Mouse (Mus musculus) left cerebral cortex, postnatal 4 days (tissue): ENCODE measurements around the gene B4galt5. TPM values are rescaled to one million over a fixed set of nuclear protein-coding genes. Genes with fewer than 3 reads are reported as not detected.
"Not testable (repeated sequence)": the region's sequence is repeated elsewhere in the genome, so short reads cannot be mapped to it uniquely, and the experiment has no call there.

ENCODE experiments used
- DNase-seq: peaks from one replicate; pipeline ENCODE4 v3.0.0-alpha.2; 2022
- intact Hi-C: fragments of 180-260 bp; cut with DNase I; formaldehyde crosslinking; loops from one replicate; pipeline ENCODE4 v1.15.1; 2025
- total RNA-seq, 2 experiments: library from RNA; stranded (reverse); gene quantifications; 2 replicates each; pipeline ENCODE4 v1.2.3; 2021

The B4galt5 gene
- 10 to 100 TPM; 77.2 to 80.4 TPM for total RNA-seq

GRCm38 (mm10) chr2:167348376-167349282, at the start of gene B4galt5:
Gene B4galt5 (minus strand): TSS chr2:167349183.
- peak; percentile 39 for DNase-seq
- intact Hi-C loops: loop anchor here (10.0 kb wide), 1 partner anchor 54 kb away; no protein-coding TSS in a partner anchor

- DNase-seq, intact Hi-C loops: not testable (repeated sequence)
These were observed 47.4 kb upstream of the B4galt5 start for GRCm38 (mm10) chr2:167396420-167396819.

GRCm38 (mm10) chr2:167394426-167394825, 45.4 kb upstream of the B4galt5 start:
- DNase-seq: no peak
- intact Hi-C loops: no loop called here

- DNase-seq: no peak
- intact Hi-C loops: no loop called here
These were observed 38.0 kb upstream of the B4galt5 start for GRCm38 (mm10) chr2:167386998-167387397.

- intact Hi-C loops: no loop called here
- no peak for DNase-seq
These were observed 37.5 kb upstream of the B4galt5 start for GRCm38 (mm10) chr2:167386456-167386855.

GRCm38 (mm10) chr2:167383666-167384083, 34.7 kb upstream of the B4galt5 start:
- intact Hi-C loops: no loop called here
- DNase-seq: no peak

- no peak for DNase-seq
- intact Hi-C loops: no loop called here
These were observed 33.4 kb upstream of the B4galt5 start for GRCm38 (mm10) chr2:167382389-167382788.

DNA sequence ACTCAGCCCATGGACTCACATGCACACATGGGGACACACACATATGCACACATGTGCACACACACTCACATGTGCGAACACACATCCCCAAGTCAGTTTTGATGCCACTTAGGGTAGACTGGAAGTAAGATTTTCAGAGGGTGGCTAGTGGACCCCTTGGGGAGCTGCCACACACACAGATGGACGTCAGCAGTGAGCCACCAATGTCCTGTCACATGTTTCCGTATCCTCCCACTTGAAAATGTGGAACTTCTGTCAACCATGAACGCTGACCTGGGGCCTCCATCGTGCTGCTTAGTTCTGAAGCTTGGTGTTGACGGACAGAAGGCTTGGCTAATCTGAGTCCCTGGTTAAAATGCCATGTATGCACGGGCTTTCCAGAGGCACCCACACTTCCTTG, 32.6 kb upstream of the B4galt5 start:
- intact Hi-C loops: no loop called here
- no peak for DNase-seq

GRCm38 (mm10) chr2:167380615-167381285, 31.8 kb upstream of the B4galt5 start:
- intact Hi-C loops: no loop called here
- DNase-seq: no peak

DNA sequence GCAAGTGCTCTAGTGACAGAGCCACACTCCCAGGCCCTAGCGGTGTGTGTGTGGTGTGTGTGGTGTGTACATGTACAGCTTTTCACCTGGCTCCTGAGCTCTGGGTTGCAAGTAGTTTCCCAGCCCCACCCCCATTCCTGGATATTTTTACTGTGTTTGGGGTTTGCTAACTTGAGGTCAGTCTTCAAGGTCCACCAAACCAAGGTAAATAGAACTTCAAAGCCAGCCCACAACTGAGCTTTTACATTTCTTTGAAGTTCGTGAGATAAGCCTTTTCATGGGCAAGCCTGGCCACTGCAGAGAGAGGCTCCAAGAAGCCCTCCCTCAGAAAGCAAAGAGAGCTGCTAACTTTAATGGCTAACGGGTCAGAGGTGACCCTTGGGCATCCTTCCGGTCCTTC, 30.0 kb upstream of the B4galt5 start:
- intact Hi-C loops: no loop called here
- no peak for DNase-seq

GRCm38 (mm10) chr2:167377697-167378096, 28.7 kb upstream of the B4galt5 start:
- intact Hi-C loops: no loop called here
- DNase-seq: no peak

DNA sequence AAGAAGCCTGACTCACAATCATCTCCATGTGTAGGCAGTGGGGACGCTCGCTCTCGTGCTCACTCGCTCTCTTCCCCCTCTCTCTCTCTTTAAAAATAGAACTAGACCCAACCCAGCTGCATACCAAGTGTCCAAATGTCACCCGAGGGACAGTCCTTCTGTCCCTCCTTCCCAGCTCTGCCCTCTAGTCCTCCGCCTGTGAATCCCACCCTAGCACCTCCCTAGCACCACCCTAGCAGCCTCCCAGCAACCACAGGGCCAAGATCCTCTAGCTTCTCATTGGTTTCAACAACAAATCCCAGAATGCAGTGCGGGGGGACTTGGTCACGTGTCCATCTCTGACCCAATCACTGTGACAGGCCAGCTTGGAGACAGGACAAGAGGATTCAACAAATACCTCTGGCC, 27.2 kb upstream of the B4galt5 start:
- intact Hi-C loops: no loop called here
- DNase-seq: peak; percentile 21

- intact Hi-C loops: no loop called here
These were observed 26.7 kb upstream of the B4galt5 start for GRCm38 (mm10) chr2:167375688-167376087.

DNA sequence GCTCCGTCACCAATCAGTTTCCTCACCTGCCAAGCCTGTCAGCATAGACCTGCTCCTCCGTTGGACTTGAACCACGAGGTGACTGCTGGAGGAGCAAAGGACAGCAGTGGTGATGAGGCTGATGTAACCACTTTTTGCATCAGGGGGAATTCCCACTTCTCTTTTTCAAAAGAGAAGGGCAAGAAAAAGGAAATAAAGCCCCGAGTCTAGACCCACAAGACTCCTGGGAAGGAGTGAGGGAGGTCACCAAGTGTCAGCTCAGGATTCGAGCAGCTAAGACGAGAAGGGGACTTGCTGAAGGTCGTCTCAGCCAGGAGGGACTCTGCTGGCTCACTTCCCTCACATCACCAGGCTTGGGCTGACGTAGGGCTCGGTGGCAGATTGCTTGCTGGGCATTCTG, 26.2 kb upstream of the B4galt5 start:
- no peak for DNase-seq
- intact Hi-C loops: no loop called here

More at GRCm38 (mm10) chr2:167375688-167376087, 26.7 kb upstream of the B4galt5 start:
- no peak for DNase-seq

DNA sequence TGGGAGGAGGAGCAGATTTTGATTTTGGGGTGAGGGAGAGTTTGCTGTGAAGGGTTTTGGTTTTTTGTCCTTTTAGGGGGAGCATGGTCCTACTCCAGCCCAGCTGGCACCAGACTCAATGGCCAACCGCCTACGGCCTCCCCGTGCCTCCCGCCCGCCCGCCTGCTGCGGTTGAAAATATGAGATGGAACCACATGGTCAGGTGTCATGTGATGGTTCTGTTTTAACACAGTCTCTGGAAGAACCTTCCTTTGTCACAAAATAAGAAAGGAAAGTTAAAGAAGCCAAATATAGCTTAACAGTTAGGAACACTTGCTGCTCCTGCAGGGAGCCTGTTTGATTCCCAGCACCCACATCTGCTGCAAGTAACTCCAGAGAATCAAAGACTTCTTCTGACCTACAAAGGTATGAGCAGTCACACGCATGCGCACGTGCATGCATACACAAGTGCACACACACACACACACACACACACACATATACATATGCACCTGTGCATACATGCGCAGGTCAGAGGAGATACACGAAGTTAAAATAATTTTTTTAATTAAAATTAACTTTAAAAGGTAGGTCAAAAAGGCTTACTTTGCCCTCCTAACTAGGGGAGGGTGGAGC, 25.3 kb upstream of the B4galt5 start:
- intact Hi-C loops: no loop called here
- no peak for DNase-seq

DNA sequence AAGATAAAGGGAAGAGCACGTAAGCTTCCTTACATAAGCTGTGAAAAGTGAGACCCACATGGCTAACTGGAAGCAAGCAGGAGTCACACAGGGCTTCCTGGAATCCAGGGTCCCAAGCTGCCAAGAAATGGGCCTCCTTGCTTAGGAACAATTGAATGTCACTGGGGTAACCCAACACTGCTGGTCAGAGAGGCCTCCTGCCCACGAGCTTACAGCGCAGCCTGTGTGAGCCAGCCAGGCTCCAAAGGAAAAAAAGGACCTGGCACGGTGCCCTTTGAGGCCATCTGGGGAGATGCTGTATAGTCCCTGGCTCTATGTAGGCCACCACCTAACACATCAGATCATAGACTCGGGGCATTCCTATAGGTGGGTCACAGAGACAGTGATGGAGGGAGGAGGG, 24.3 kb upstream of the B4galt5 start:
- peak; percentile 83 for DNase-seq
- intact Hi-C loops: no loop called here

- intact Hi-C loops: no loop called here
- DNase-seq: no peak
These were observed 22.5 kb upstream of the B4galt5 start for GRCm38 (mm10) chr2:167371506-167371905.

- intact Hi-C loops: no loop called here
These were observed 19.3 kb upstream of the B4galt5 start for GRCm38 (mm10) chr2:167368328-167368727.

GRCm38 (mm10) chr2:167367777-167368281, 18.8 kb upstream of the B4galt5 start:
- intact Hi-C loops: no loop called here

More at GRCm38 (mm10) chr2:167368328-167368727, 19.3 kb upstream of the B4galt5 start:
- DNase-seq: no peak

DNA sequence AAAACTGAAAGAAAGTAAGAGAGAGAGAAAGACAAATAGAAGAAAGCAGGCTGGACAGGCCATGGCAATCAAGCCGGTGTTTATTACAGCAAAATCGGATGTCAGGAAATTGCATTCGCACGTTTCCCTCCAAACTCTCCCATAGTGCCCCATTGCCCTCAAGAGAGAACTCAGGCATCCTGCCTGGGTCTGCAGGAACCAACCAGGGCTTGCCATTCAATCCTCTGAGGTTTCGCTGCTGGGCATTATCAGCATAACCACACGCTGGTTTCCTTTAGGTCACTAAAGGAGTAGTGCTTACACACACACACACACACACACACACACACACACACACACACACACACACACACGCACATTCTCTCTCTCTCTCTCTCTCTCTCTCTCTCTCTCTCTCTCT, 18.3 kb upstream of the B4galt5 start:
- intact Hi-C loops: no loop called here
- DNase-seq: no peak

More at GRCm38 (mm10) chr2:167367777-167368281, 18.8 kb upstream of the B4galt5 start:
- DNase-seq: no peak

GRCm38 (mm10) chr2:167365063-167365462, 16.1 kb upstream of the B4galt5 start:
- DNase-seq: no peak
- intact Hi-C loops: no loop called here
